Mouse (Mus musculus) heart, embryonic 16.5 days (tissue): ENCODE data around the gene Pex5. TPM values are rescaled to one million over a fixed set of nuclear protein-coding genes. Genes with fewer than 3 reads are reported as not detected.
A peak's percentile ranks its signal among the peaks of the same experiment; 100 is the strongest.

ENCODE experiments used
- ATAC-seq: fragments of 200-750 bp; cut with Nextera tagmentation; replicated peaks from 2 replicates; pipeline ENCODE4 v1.8.0; 2017; ENCODE audit warnings: moderate number of reproducible peaks; ENCODE audit not compliant: insufficient read depth, low FRiP score; ENCODE audit errors: extremely low read depth
- H3K27ac ChIP-seq: fragments of 300-500 bp; sonication (generic); 2 replicates; pipeline ENCODE4 v1.5.1; 2014; ENCODE audit warnings: mild to moderate bottlenecking, low read length, control low read depth, moderate library complexity
- H3K27me3 ChIP-seq: fragments of 300-500 bp; sonication (generic); 2 replicates; pipeline ENCODE4 v1.6.1; 2014; ENCODE audit warnings: low read length, mixed read lengths; ENCODE audit not compliant: control insufficient read depth, insufficient read depth
- H3K36me3 ChIP-seq: fragments of 300-500 bp; sonication (generic); 2 replicates; pipeline ENCODE4 v1.6.1; 2014; ENCODE audit not compliant: control insufficient read depth, insufficient read depth
- H3K4me1 ChIP-seq: fragments of 300-500 bp; sonication (generic); 2 replicates; pipeline ENCODE4 v1.6.1; 2014; ENCODE audit warnings: low read length, mixed read lengths; ENCODE audit not compliant: control insufficient read depth, insufficient read depth
- H3K4me2 ChIP-seq: fragments of 300-500 bp; sonication (generic); 2 replicates; pipeline ENCODE4 v1.6.1; 2014; ENCODE audit warnings: low read depth, mild to moderate bottlenecking, control low read depth, low read length
- H3K4me3 ChIP-seq: fragments of 300-500 bp; sonication (generic); 2 replicates; pipeline ENCODE4 v1.5.1; 2014; ENCODE audit warnings: mild to moderate bottlenecking, control low read depth, low read length
- H3K9ac ChIP-seq: fragments of 300-500 bp; sonication (generic); 2 replicates; pipeline ENCODE4 v1.6.1; 2014; ENCODE audit warnings: low read length, control low read depth
- H3K9me3 ChIP-seq: fragments of 300-500 bp; sonication (generic); replicated peaks from 2 replicates; pipeline ENCODE4 v1.6.1; 2016; ENCODE audit warnings: low read length; ENCODE audit not compliant: control insufficient read depth
- WGBS: fragments of 180-500 bp; shearing (Covaris S2); extraction: QIAGEN DNeasy Blood & Tissue Kit; methylation state at CpG from one replicate; pipeline ENCODE4 v1.1.7; 2014; 5-methylcytosine and 5-hydroxymethylcytosine counted together
- polyA plus RNA-seq: library from polyadenylated mRNA; unstranded; fragments of >200 nt; fragmentation: Nextera tagmentation; extraction: Ambion mirVana; gene quantifications from 2 replicates; pipeline ENCODE4 v1.2.1, GENCODE M21; 2015

Gene Pex5
- 28.8 and 31.6 TPM in 2 replicates for polyA plus RNA-seq

DNA sequence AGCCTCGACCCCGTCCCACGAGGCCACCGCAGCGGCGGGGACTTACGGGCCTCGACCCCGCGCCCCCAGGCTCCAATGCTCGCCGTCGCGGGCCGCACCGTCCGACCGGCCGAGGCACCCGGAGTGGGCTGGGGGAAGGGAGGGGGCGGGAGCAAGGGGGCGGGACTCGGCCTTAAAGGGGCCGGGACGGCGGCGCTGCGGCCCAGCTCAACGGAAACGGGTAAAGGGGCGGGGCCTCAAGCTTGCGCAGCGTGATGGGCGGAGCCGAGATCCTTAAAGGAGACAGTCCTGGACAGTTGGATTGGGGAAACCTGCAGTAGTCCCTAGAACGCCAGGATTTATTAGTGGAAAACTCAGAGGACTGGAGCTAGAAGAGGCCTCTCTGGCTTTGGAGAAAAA is at the start of gene Pex5:
Gene Pex5, minus strand, starts transcription at position 141 of the 399 bp plus-strand sequence.
- peak; percentile 97 for ATAC-seq
- Histone ChIP-seq H3K27me3 (no peaks in the 10 kb centered on the region), H3K4me3 (peak within 1 kb of the TSS; percentile 94), H3K4me1 (peaks cover 16% of the 10 kb centered on the region), H3K9ac (peak within 1 kb of the TSS; percentile 96), H3K4me2 (peak within 1 kb of the TSS; percentile 88), H3K9me3 (no peaks in the 10 kb centered on the region), H3K27ac (peak within 1 kb of the TSS; percentile 95), H3K36me3 (peaks cover 6% of the 10 kb centered on the region; the same call in 1 of the 2 replicates)
- under 1% methylated on average over 33 of the region's 36 CpGs for WGBS

GRCm38 (mm10) chr6:124463881-124464291 is 49.0 kb upstream of the Pex5 start:
- no peak overlapping the region for H3K4me3 ChIP-seq
- no peak overlapping the region; the same call in 1 of the 2 replicates for H3K4me2 ChIP-seq
- no peak overlapping the region for H3K9ac ChIP-seq
- H3K36me3 ChIP-seq: no peaks in the 10 kb centered on the region
- peaks cover 6% of the 10 kb centered on the region for H3K27me3 ChIP-seq
- WGBS: 25% methylated on average over 8 of the region's 8 CpGs
- peaks cover 9% of the 10 kb centered on the region for H3K4me1 ChIP-seq
- no peak overlapping the region for H3K27ac ChIP-seq
- H3K9me3 ChIP-seq: no peaks in the 10 kb centered on the region
- ATAC-seq: no peak

DNA sequence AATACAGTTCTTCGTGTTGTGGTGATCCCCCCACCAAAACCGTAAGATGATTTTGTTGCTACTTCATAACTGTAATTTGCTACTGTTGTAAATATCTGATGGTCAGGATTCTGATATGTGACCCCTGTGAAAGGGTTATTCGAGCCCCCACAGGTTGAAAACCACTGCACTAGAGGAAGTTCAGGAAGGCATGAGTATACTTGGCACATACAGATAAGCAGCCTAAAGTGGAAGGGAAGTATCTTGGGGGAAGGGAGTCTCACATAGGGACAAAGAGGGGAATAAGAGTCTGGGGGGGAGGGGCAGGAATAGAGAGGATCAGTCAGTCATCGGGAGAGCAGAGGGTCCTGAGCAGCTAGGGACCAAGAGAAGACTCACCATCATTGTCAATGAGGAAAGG is 44.5 kb upstream of the Pex5 start:
- no peak overlapping the region for H3K4me2 ChIP-seq
- peaks cover 6% of the 10 kb centered on the region for H3K27me3 ChIP-seq
- H3K36me3 ChIP-seq: no peaks in the 10 kb centered on the region
- H3K4me1 ChIP-seq: 0 out of 2 replicates have a peak, but pooled peaks cover 2% of the 10 kb centered on the region
- H3K9ac ChIP-seq: no peak overlapping the region
- no peak overlapping the region for H3K4me3 ChIP-seq
- no peaks in the 10 kb centered on the region for H3K9me3 ChIP-seq
- H3K27ac ChIP-seq: no peak overlapping the region
- 63% methylated on average over 4 of the region's 4 CpGs for WGBS
- no peak for ATAC-seq

- Histone ChIP-seq H3K9ac (no peak overlapping the region), H3K27me3 (peaks cover 2% of the 10 kb centered on the region; the same call in 1 of the 2 replicates), H3K27ac (no peak overlapping the region), H3K4me1 (no peaks in the 10 kb centered on the region), H3K4me2 (no peak overlapping the region), H3K9me3 (no peaks in the 10 kb centered on the region), H3K36me3 (no peaks in the 10 kb centered on the region), H3K4me3 (no peak overlapping the region)
- 72% methylated on average over 11 of the region's 11 CpGs for WGBS
- ATAC-seq: no peak
Measured at GRCm38 (mm10) chr6:124458505-124458904, 43.6 kb upstream of the Pex5 start.

DNA sequence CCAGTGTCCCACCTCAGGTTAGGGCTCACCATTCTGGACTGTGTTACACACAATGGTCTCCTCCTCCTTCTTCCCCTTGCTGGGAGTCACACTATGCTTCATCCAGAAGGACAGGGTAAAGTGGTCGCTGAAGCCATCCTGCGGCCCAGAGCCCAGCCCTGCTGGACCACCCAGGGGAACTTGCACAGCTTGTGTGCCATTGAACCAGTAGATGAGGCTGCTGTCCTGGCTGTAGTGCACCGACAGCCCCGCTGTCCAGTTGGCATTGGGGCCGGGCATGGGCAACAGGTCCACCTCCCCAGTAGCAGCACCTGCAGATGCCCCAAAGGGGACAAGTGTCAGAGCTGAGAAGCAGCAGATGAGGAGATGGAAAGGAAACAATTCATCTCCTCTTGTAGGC is 43.0 kb upstream of the Pex5 start:
- ATAC-seq: no peak
- 87% methylated on average over 5 of the region's 5 CpGs for WGBS

GRCm38 (mm10) chr6:124456243-124456642 is 41.4 kb upstream of the Pex5 start:
- Histone ChIP-seq H3K27ac (no peak overlapping the region), H3K27me3 (no peaks in the 10 kb centered on the region), H3K9me3 (no peaks in the 10 kb centered on the region), H3K4me1 (no peaks in the 10 kb centered on the region), H3K36me3 (no peaks in the 10 kb centered on the region), H3K4me2 (no peak overlapping the region), H3K4me3 (no peak overlapping the region), H3K9ac (no peak overlapping the region)
- ATAC-seq: no peak
- WGBS: 91% methylated on average over 5 of the region's 5 CpGs

More for the DNA sequence above, 43.0 kb upstream of the Pex5 start:
- H3K36me3 ChIP-seq: no peaks in the 10 kb centered on the region
- no peak overlapping the region for H3K27ac ChIP-seq
- H3K4me2 ChIP-seq: no peak overlapping the region
- H3K9ac ChIP-seq: no peak overlapping the region
- H3K4me3 ChIP-seq: no peak overlapping the region
- no peaks in the 10 kb centered on the region; the same call in 1 of the 2 replicates for H3K27me3 ChIP-seq
- H3K4me1 ChIP-seq: no peaks in the 10 kb centered on the region
- no peaks in the 10 kb centered on the region for H3K9me3 ChIP-seq

DNA sequence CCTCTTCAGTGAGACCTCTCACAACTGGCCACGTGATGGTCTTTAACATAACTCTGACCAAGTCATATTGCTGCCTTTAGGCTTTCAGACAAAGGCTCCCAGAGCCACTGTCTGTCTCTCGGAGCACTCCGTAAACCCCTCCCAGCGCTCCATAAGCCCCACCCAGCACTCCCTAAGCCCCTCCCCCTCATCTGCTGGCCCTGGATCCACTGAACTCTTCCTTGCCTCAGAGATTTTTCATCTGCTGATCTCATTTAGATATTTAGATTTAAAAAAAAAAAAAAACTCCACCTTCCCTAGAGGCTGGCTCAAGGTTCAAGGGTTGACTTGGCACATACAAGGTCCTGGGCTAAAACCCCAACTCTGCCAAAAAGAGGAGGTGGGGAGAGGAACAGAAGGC is 38.9 kb upstream of the Pex5 start:
- Histone ChIP-seq H3K9me3 (no peaks in the 10 kb centered on the region), H3K4me1 (no peaks in the 10 kb centered on the region), H3K27me3 (no peaks in the 10 kb centered on the region), H3K27ac (no peak overlapping the region), H3K4me3 (no peak overlapping the region), H3K9ac (no peak overlapping the region), H3K4me2 (no peak overlapping the region), H3K36me3 (no peaks in the 10 kb centered on the region)
- ATAC-seq: no peak
- 53% methylated on average over 4 of the region's 4 CpGs for whole genome bisulfite sequencing

DNA sequence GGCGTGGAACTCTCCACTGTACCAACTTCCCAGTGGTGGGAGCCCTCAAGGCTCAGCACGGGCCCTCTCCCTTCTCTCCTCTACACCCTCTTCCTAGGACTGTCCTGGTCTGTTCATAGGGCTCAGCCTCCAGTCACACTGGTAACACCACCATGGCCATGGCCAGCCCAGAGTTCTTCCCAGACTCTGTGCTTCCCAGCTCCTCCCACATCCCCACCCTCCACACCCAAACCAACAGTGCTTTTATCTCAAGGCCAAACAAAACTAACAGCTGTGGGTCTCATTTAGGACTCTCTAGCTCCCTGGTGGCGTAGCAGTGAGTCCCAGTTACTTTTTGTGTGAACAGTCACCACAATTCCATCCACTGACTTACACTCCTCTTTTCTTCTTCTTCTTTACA is 37.1 kb upstream of the Pex5 start:
- Histone ChIP-seq H3K36me3 (no peaks in the 10 kb centered on the region), H3K27ac (no peak overlapping the region), H3K27me3 (no peaks in the 10 kb centered on the region), H3K4me2 (no peak overlapping the region), H3K9me3 (no peaks in the 10 kb centered on the region), H3K4me3 (no peak overlapping the region), H3K9ac (no peak overlapping the region), H3K4me1 (no peaks in the 10 kb centered on the region)
- WGBS: 56% methylated on average over 3 of the region's 3 CpGs
- no peak for ATAC-seq

- H3K4me3 ChIP-seq: no peak overlapping the region
- H3K27me3 ChIP-seq: no peaks in the 10 kb centered on the region
- no peak overlapping the region for H3K9ac ChIP-seq
- WGBS: 77% methylated on average over 18 of the region's 18 CpGs
- no peaks in the 10 kb centered on the region for H3K9me3 ChIP-seq
- no peaks in the 10 kb centered on the region for H3K36me3 ChIP-seq
- no peak for ATAC-seq
- H3K27ac ChIP-seq: no peak overlapping the region
- no peak overlapping the region for H3K4me2 ChIP-seq
- H3K4me1 ChIP-seq: no peaks in the 10 kb centered on the region
Measured at GRCm38 (mm10) chr6:124449668-124450383, 35.0 kb upstream of the Pex5 start.
